Mouse (Mus musculus): ENCODE measurements at regions not wholly inside any gene's neighbourhood (a gene's known extent, or its start where the extent isn't known, plus 50 kb on each side); places are given as distances from the start of the nearest gene placed in this dataset.

- 82% methylated on average over 6 of the region's 6 CpGs for WGBS
- Histone ChIP-seq H3K4me1 (peaks cover 64% of the 10 kb centered on the region), H3K27me3 (no peaks in the 10 kb centered on the region), H3K36me3 (no peaks in the 10 kb centered on the region), H3K9ac (no peak overlapping the region), H3K4me2 (replicated peaks) (no peak overlapping the region), H3K4me3 (replicated peaks) (no peak overlapping the region), H3K9me3 (replicated peaks) (no peaks in the 10 kb centered on the region), H3K27ac (replicated peaks) (peak overlapping the region; percentile 82)
- no peak for ATAC-seq (ENCODE audit: insufficient number of reproducible peaks, low FRiP score, low TSS enrichment, low read depth)
Observed at GRCm38 (mm10) chr13:51974101-51974500, 127.6 kb downstream of the Gadd45g start.

- Histone ChIP-seq H3K9ac (no peak overlapping the region), H3K9me3 (replicated peaks) (no peaks in the 10 kb centered on the region), H3K27me3 (no peaks in the 10 kb centered on the region), H3K4me2 (replicated peaks) (peak overlapping the region; percentile 12; the same call in 1 of the 2 replicates), H3K4me3 (replicated peaks) (no peak overlapping the region), H3K27ac (replicated peaks) (peak overlapping the region; percentile 82), H3K4me1 (peaks cover 57% of the 10 kb centered on the region), H3K36me3 (no peaks in the 10 kb centered on the region)
- peak; percentile 41; the same call in 1 of the 2 replicates for ATAC-seq (ENCODE audit: insufficient number of reproducible peaks, low FRiP score, low TSS enrichment, low read depth)
- WGBS, result 35% methylated on average over 10 of the region's 10 CpGs
Observed at GRCm38 (mm10) chr13:51975330-51975729, 128.9 kb downstream of the Gadd45g start.

- peak; percentile 69; the same call in 1 of the 2 replicates for ATAC-seq (ENCODE audit: insufficient number of reproducible peaks, low FRiP score, low TSS enrichment, low read depth)
- peaks cover 57% of the 10 kb centered on the region for H3K4me1 ChIP-seq
- 29% methylated on average over 7 of the region's 7 CpGs for WGBS
- no peak overlapping the region for H3K9ac ChIP-seq
- no peaks in the 10 kb centered on the region for H3K9me3 ChIP-seq (replicated peaks)
- no peaks in the 10 kb centered on the region for H3K27me3 ChIP-seq
- no peaks in the 10 kb centered on the region for H3K36me3 ChIP-seq
- peak overlapping the region; percentile 82 for H3K27ac ChIP-seq (replicated peaks)
- H3K4me2 ChIP-seq (replicated peaks), result peak overlapping the region; percentile 12; the same call in 1 of the 2 replicates
- no peak overlapping the region for H3K4me3 ChIP-seq (replicated peaks)
Observed at GRCm38 (mm10) chr13:51975801-51976601, 129.5 kb downstream of the Gadd45g start.

DNA sequence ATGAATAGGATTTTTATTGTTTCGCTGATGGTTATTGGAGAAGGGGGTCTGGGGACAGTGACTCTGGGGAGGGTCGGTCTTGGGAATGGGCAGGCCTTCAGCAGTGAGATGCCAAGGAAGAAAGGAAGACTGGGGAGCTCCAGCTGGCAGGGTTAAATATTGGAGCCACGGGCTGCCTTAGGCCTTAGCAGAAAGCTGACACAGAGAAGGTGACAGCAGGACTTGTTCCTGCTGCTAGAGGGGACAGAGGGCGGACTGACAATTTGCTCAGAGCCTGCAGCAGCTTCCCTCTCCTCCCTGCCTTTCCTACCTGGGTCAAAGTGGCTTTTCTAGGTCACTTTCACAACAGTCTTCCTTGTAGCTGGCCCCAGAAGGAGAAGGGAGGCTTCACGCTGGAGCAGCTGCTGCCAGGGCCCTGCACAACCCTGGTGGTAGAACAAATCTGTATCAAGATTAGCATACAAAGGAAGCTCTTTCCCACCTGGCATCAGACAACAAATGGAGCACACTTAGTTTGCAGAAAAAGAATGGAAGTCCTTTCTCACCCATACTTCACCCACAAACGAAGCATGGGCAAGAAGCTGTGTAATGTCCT, 130.2 kb downstream of the Gadd45g start:
- Histone ChIP-seq H3K9me3 (replicated peaks) (no peaks in the 10 kb centered on the region), H3K4me3 (replicated peaks) (no peak overlapping the region), H3K4me2 (replicated peaks) (no peak overlapping the region), H3K4me1 (peaks cover 56% of the 10 kb centered on the region), H3K27me3 (no peaks in the 10 kb centered on the region), H3K9ac (no peak overlapping the region), H3K27ac (replicated peaks) (peak overlapping the region; percentile 82), H3K36me3 (no peaks in the 10 kb centered on the region)
- ATAC-seq (ENCODE audit: insufficient number of reproducible peaks, low FRiP score, low TSS enrichment, low read depth), result no peak
- WGBS, result 75% methylated on average over 6 of the region's 6 CpGs

DNA sequence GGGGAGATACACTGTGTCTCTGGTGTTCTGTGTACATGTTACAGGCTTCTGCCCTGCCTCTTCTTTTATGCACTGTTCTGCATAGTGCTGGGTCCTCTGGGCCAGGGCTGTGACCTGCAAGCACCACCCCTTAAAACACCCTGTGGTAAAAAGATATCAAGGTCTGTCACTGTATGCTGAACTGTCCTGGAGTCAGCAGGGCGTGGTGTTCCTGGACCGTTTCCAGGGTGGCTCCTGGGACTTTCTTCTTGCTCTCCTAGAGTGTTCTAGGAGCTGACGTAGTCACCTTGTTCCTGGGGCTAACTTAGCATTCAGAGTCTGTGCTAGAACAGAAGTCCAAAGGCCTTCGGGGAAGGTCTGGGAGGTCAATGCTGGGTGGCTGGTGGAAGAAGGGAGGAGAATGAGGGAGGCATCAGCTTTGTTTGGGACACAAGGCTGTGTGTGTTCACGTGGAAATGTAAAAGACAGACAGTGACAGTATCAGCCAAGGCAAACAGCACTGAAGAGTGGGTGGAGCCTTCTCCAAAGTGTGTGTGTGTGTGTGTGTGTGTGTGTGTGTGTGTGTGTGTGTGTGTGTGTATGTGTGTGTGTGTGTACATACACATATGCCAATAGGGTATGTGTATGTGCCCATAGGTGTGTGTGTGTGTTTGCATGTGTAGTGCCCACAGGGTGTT, 133.0 kb downstream of the Gadd45g start:
- Histone ChIP-seq H3K27ac (replicated peaks) (no peak overlapping the region), H3K9me3 (replicated peaks) (no peaks in the 10 kb centered on the region), H3K4me3 (replicated peaks) (no peak overlapping the region), H3K4me2 (replicated peaks) (no peak overlapping the region), H3K36me3 (no peaks in the 10 kb centered on the region), H3K9ac (no peak overlapping the region), H3K27me3 (no peaks in the 10 kb centered on the region), H3K4me1 (peaks cover 30% of the 10 kb centered on the region)
- WGBS, result 69% methylated on average over 5 of the region's 5 CpGs
- no peak for ATAC-seq (ENCODE audit: insufficient number of reproducible peaks, low FRiP score, low TSS enrichment, low read depth)

- Histone ChIP-seq H3K27ac (replicated peaks) (no peak overlapping the region), H3K4me3 (replicated peaks) (no peak overlapping the region), H3K27me3 (no peaks in the 10 kb centered on the region), H3K36me3 (no peaks in the 10 kb centered on the region), H3K4me1 (peaks cover 21% of the 10 kb centered on the region), H3K9me3 (replicated peaks) (no peaks in the 10 kb centered on the region), H3K4me2 (replicated peaks) (no peak overlapping the region), H3K9ac (no peak overlapping the region)
- 61% methylated on average over 1 of the region's 1 CpGs for WGBS
- peak; percentile 7; the same call in 1 of the 2 replicates for ATAC-seq (ENCODE audit: insufficient number of reproducible peaks, low FRiP score, low TSS enrichment, low read depth)
Observed at GRCm38 (mm10) chr13:51980344-51980743, 133.9 kb downstream of the Gadd45g start.

DNA sequence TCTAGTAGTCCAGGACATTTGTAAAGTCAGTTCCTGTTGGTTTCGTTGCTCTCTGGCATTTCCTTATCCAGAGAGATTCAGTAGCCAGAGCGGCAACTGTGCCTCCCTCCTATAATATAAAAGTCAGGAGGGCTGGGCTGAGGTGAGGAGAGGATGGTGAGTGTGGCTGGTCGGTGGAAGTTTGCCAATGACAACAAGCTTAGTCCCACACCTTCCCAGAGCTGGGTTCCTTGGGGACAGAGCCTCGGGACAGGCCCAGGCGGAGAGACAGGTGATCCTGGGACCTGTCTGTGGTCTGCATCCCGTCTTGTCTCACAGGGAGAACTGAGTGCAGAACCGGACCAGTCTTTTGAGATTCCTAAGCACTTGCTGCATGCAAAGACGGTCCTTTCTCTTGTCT, 136.5 kb downstream of the Gadd45g start:
- no peak for ATAC-seq (ENCODE audit: insufficient number of reproducible peaks, low FRiP score, low TSS enrichment, low read depth)
- Histone ChIP-seq H3K9ac (no peak overlapping the region), H3K27ac (replicated peaks) (no peak overlapping the region), H3K27me3 (no peaks in the 10 kb centered on the region), H3K4me1 (0 out of 2 replicates have a peak, but pooled peaks cover 5% of the 10 kb centered on the region), H3K4me3 (replicated peaks) (no peak overlapping the region), H3K36me3 (no peaks in the 10 kb centered on the region), H3K4me2 (replicated peaks) (no peak overlapping the region), H3K9me3 (replicated peaks) (no peaks in the 10 kb centered on the region)
- 80% methylated on average over 8 of the region's 8 CpGs for WGBS

GRCm38 (mm10) chr13:51983575-51983974, 137.1 kb downstream of the Gadd45g start:
- Histone ChIP-seq H3K9ac (no peak overlapping the region), H3K4me2 (replicated peaks) (no peak overlapping the region), H3K4me1 (0 out of 2 replicates have a peak, but pooled peaks cover 5% of the 10 kb centered on the region), H3K27ac (replicated peaks) (no peak overlapping the region), H3K27me3 (no peaks in the 10 kb centered on the region), H3K36me3 (no peaks in the 10 kb centered on the region), H3K9me3 (replicated peaks) (no peaks in the 10 kb centered on the region), H3K4me3 (replicated peaks) (no peak overlapping the region)
- ATAC-seq (ENCODE audit: insufficient number of reproducible peaks, low FRiP score, low TSS enrichment, low read depth), result no peak
- 89% methylated on average over 5 of the region's 5 CpGs for WGBS

DNA sequence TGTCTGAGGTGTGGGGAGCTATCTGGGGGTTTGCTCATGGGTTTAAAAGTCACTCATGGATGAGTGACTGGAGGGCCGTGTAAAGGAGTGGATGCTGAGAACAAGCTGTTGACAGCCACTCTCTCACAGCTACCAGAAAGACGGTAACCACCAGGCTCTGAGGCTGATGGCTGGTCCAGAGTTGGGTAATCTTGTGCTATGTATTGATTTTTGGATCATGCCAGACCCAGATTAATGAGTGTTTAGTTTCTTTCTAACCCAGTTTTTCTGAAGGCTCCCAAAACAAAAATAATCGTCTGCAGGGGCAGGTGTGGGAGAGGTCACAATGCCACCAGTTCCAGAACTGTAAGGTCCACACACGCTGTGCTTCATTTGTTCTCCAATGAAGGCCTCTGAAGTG, 144.9 kb downstream of the Gadd45g start:
- ATAC-seq (ENCODE audit: insufficient number of reproducible peaks, low FRiP score, low TSS enrichment, low read depth), result no peak
- WGBS, result 85% methylated on average over 4 of the region's 4 CpGs
- no peak overlapping the region for H3K4me3 ChIP-seq (replicated peaks)

GRCm38 (mm10) chr13:51992878-51993277, 146.4 kb downstream of the Gadd45g start:
- no peaks in the 10 kb centered on the region for H3K9me3 ChIP-seq (replicated peaks)
- no peak overlapping the region for H3K9ac ChIP-seq
- H3K4me2 ChIP-seq (replicated peaks), result no peak overlapping the region
- H3K36me3 ChIP-seq, result no peaks in the 10 kb centered on the region
- H3K4me1 ChIP-seq, result no peaks in the 10 kb centered on the region
- ATAC-seq (ENCODE audit: insufficient number of reproducible peaks, low FRiP score, low TSS enrichment, low read depth), result no peak
- H3K4me3 ChIP-seq (replicated peaks), result no peak overlapping the region
- H3K27me3 ChIP-seq, result no peaks in the 10 kb centered on the region
- WGBS, result 77% methylated on average over 6 of the region's 6 CpGs
- no peak overlapping the region for H3K27ac ChIP-seq (replicated peaks)

More for the DNA sequence above, 144.9 kb downstream of the Gadd45g start:
- H3K9me3 ChIP-seq (replicated peaks), result no peaks in the 10 kb centered on the region
- H3K4me1 ChIP-seq, result no peaks in the 10 kb centered on the region
- no peaks in the 10 kb centered on the region for H3K36me3 ChIP-seq
- no peak overlapping the region for H3K9ac ChIP-seq
- no peak overlapping the region for H3K4me2 ChIP-seq (replicated peaks)
- H3K27me3 ChIP-seq, result no peaks in the 10 kb centered on the region
- H3K27ac ChIP-seq (replicated peaks), result no peak overlapping the region

- H3K4me1 ChIP-seq, result peaks cover 1% of the 10 kb centered on the region; the same call in 1 of the 2 replicates
- no peak overlapping the region for H3K9ac ChIP-seq
- H3K27me3 ChIP-seq, result no peaks in the 10 kb centered on the region
- H3K9me3 ChIP-seq (replicated peaks), result no peaks in the 10 kb centered on the region
- WGBS, result 65% methylated on average over 4 of the region's 4 CpGs
- H3K27ac ChIP-seq (replicated peaks), result no peak overlapping the region
- ATAC-seq (ENCODE audit: insufficient number of reproducible peaks, low FRiP score, low TSS enrichment, low read depth), result no peak
- no peak overlapping the region for H3K4me3 ChIP-seq (replicated peaks)
- H3K36me3 ChIP-seq, result no peaks in the 10 kb centered on the region
- no peak overlapping the region for H3K4me2 ChIP-seq (replicated peaks)
Observed at GRCm38 (mm10) chr13:51996163-51996562, 149.7 kb downstream of the Gadd45g start.

All from embryonic facial prominence, embryonic 15.5 days (tissue).